Mouse (Mus musculus) lung, postnatal 14 days (tissue): ENCODE results near the gene Rpl24.
"Not testable (repeated sequence)": the region's sequence is repeated elsewhere in the genome, so short reads cannot be mapped to it uniquely, and the experiment has no call there.

Source experiments
- DNase-seq: peaks from one replicate; pipeline ENCODE4 v3.0.0; 2021

Rpl24 gene

DNA sequence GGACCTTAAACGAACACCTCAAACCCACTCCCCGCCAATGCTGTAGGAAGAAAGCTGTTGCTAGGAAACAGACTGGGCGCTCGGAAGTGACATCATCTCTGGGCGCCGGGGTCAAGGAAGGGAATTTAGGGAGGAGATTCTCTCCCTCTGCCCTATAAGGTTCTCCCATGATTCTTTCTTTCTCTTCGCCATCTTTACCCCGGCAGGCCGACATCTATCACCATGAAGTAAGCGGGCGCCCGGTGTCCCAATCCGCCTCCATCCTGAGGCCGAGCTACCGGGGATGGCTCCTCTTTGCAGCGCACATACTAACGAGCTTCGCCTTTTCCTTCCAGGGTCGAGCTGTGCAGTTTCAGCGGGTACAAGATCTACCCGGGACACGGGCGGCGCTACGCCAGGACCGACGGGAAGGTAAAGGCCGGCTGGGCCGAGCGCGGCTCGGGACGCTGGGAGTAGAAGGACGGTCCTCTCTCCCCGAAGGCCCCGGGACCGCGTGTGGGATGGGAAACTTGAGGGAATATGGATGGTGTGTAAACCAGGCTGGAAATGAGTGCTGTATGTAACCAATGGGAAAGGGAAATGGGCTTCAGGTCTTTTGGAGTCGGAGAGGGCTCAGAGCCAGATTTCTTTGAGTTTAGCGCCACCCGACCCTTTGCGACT lies at the start of gene Rpl24:
TSS of gene Rpl24 (plus strand) at position 64 of the 660 bp plus-strand sequence.
- DNase-seq, result peak; percentile 95

DNA sequence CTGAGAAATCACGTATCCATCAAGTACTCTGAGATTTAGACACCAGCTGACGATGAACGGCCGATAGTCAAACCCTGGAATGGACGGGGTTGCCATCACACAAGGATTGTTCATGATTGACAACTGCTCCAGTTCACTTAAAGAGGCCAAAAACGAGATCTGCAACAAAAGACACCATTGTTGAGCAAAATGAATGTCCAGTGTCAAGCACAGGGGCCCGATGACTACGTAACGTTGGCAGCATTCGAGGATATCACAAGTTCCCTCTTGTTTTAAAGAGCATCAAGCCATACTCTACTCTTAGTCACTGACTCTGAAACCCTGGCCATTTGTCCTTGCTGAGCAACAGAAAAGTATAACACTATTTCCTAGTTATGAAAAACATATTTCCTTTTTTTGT lies 44.0 kb upstream of the Rpl24 start:
- DNase-seq, result no peak

DNA sequence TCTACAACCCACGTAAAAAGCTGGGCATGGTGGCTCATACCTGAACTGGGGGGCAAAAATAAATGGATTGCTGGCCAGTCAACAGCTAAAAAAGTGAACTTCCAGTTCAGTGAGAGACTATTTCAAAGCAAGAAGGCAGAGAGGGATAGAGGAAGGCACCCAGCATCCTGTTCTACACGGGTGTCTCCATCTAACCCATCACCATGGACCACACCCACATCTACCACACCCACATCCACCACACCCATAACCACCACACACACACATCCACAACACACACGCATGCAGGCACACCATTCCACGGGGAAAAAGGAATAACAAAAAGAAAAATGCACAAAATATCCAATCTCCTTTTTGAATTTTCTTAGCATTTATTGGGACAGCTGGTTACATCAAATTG lies 42.1 kb upstream of the Rpl24 start:
- DNase-seq, result no peak

DNA sequence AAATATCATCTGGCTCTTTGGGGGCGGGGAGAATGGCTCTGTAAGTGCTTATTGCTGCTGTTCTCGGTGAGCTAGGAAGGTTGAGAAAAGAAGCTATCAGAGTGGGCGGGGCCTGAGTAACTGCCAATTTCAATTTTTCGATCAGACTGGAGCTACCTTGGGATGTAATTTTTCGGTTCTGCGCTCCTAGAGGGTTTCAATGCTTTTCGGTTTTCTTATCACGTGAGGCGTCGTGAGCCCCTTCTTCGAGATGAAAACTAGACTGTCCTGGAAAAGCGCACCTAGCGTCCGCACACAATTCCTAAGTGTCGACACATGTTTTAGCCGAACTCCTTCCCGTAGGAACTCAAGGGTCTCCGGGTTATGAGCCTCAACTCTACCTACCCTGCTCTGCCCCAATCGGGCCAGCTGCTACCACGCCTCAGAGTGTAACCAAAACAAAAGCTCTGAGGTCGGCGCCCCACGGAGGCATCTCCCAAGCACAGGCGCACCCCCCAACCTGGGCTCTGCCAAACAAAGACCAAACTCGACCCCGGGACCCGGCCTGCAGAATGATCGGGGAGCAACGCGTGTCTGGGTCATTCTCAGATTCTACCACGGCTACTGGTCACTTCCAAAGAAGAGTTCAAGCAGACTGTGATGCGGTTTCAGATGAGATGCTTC lies 32.3 kb upstream of the Rpl24 start:
- DNase-seq, result peak; percentile 20

DNA sequence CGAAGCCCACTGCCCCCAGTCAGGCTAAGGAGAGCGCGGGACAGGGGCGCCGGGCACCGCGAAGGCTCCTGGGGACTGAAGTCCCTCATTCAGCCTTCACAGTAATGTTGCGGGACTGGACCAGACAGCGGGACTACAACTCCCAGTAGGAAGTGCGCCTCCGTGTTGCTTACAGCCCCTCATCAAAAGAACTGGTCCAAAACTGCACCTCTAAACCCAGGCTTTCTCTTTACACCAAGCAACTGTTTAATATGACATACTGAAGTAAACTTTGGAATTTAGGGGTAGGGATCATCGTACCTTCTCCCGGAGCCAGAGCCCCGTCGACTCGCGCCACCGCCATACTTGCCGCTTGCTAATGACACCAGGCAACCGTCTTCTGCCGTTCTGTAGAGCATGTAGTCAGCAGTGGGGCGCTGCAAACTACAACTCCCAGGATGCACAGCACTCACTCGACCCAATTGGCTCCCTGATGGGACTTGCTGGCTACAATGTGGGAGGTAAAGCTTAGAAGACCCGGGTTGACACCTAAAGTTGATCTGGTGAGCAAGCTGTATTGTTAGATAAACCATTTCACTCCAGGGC lies 31.5 kb upstream of the Rpl24 start, which contains the start of gene Cep97:
TSS of gene Cep97 (minus strand) at position 403 of the 585 bp plus-strand sequence.
- DNase-seq, result peak; percentile 85

DNA sequence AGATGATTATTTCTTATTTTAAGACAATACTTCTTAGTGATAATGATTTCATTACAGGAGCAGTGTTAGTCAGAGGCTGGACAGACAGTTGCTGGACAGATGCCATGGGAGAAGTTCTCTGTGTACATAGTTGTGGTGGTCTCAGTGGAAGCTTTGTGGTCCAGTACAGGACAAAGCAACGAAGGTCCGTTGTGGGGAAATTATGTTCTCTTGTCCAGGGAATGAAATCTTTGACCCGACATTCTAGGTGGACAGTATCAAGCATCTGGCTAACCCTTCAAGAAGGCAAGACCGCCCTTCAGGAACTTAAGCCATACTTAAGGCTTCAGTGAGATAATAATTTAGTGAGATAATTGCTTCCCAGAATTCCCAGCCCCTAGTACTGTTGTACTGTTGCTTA lies 27.3 kb upstream of the Rpl24 start:
- DNase-seq, result no peak

DNA sequence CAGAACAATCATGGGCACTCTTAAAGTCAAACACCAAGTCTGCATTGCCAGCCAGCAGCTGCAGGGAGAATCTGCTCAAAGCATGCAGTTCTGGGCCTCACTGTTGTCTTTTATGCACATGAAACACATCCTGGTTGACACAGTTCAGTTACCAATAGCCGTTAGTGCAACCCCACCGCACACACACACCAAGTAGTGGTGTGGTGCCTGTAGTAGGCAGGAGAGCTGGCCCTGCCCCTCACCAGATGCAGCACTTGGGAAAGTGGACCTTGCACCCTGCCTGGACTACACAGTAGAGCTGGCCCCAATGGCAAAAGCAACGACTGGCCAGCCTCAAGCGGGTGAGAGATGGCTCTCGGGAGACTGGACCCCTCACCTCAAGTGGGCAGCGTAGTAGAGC lies 26.4 kb upstream of the Rpl24 start:
- DNase-seq, result no peak

DNA sequence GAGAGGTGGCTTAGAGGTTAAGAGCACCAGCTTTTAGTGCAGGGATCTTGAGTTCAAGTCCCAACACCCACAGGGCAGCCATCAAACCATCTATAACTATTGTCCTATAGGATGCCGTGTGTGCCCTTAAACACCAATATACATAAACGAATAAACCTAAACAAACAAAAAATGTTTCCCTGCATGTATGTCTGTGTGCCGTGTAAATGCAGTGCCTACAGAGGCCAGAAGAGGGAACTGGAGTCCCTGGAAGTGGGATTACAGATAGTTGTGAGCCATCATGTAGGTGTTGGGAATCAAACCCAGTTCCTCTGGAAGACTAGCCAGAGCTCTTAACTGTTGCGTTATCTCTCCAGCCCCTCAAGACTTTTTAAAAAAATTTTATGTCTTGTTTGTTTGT lies 25.3 kb upstream of the Rpl24 start:
- DNase-seq, result no peak

DNA sequence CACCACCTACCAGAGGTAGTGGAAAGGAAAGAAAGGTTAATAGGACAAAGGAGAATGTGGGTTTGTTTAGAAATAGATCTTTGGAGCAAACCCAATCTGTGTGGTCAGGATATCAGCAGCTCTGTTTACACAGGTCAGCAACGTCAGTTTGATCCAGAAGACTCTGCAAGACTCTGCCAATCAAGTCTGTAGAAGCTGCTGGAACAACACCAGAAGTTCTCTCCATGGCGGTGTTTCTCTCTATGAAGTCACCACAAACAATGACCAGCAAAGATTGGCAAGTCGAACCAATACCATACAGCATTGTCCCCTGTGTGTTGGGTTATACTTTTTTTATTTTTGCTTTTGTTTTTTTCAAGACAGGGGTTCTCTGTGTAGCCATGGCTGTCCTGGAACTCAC lies 18.8 kb upstream of the Rpl24 start:
- no peak for DNase-seq

DNA sequence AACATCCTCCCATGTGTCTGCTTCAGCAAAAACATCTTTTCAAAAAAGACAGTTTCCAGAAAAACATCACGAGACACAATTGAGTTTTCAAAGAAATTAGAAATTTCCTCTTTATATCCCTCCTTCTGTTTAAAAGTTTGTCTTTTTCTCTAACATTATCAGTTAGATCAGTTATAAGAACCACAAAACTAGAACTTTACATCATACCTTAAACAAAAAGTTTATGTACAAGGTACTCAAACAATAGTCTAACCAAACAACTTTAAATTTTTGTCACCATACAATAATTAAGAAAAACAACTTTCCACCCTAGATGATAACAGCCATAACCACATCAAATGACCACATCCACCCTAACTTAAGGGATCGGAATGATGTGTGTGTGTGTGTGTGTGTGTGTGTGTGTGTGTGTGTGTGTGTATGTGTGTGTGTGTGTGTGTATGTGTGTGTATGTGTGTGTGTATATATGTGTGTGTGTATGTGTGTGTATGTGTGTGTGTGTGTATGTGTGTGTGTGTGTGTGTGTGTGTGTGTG lies 18.1 kb upstream of the Rpl24 start:
- DNase-seq, result not testable (repeated sequence)

DNA sequence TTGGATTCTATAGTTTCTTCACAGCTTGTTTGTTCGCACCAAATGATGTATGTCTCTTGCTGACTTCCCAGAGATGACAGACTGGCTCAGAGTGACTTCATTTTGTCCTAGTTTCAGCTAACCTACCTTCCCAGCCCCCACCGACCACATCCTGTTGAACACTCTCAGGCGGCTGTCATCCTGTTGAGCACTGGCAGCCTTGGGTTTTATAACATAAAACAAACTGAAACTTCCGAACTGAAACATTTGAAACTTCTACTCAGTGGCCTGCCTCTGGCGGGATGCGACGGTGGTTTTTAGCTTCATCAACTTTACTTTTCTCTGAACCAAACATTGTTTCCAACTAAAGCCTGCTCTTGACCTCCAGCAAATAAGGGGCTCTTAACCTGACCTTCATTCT lies 17.1 kb upstream of the Rpl24 start:
- peak; percentile 25 for DNase-seq

DNA sequence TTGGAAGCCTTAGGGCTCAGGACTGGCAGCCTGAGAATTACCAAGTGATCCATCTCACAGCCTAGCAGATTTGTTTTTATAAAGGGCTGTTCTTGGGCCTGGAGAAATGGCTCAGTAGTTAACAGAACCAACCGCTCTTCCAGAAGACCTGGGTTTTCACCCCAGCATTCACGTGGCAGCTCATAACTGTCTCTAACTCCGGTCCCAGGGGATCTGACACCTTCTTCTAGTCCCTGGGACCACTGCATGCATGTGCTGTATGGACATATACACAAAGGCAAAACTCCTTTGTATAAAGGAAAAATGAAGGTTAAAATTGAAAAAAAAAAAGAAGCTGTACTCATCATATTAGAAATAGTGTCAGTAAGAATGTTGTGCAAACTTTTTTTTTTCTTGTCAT lies 15.6 kb upstream of the Rpl24 start:
- DNase-seq, result no peak

DNA sequence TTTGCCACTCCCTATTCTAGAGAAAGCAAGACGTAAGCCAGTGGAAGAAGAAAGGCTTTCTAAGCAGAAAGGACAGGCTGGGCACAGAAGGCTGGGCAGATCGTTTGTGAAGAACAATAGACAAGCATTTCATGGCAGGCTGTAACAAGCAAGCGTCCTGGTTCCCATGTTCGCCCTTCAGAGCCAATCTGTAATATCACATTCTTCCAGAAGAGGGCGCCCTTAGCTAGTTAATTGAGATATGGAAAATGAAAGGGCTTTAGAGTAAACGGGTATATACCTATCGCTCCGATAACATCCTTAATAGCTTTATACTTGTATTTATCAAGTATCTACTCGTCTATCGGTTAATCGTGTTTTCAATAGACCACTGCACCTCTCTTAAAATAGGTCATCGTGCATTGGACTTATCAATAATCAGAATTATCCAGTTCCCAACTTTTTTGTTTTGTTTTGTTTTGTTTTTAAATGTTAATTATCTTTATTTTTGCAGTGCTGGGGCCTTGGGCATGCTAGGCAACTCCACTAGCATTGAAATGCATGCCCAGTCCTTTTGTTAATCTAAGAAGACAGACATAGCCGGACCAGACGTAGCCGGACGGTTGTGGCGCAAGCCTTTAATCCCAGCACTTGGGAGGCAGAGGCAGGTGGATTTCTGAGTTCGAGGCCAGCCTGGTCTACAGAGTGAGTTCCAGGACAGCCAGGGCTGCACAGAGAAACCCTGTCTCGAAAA lies 15.0 kb upstream of the Rpl24 start:
- peak; percentile 92 for DNase-seq

DNA sequence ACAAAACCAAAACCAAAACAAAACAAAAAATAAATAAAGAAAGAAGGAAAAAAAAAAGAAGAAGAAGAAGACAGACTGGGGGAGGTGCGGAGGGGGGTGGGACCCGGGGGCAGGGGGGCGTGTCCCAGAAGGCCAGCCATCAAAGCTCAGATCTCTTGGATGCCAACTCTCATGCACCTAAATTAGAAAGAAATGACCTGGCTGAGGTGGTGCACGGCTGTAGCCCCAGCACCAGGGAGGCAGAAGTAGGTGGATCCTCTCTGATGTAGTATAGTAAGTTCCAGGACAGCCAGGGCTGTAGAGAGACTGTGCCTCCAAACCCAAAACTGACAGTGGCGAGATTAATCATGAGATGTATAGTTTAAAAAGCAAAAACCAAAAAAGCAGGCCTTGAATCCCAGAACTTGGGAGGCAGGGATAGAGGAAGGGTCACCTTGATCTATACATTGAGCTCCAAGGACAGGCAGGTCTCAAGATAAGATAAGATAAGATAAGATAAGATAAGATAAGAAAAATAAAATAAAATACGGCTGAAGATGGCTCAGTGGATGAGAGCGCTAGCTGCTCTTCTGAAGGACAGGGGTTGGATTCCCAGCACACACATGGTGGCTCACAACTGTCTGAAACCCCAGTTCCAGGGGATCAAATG lies 14.3 kb upstream of the Rpl24 start:
- no peak for DNase-seq

DNA sequence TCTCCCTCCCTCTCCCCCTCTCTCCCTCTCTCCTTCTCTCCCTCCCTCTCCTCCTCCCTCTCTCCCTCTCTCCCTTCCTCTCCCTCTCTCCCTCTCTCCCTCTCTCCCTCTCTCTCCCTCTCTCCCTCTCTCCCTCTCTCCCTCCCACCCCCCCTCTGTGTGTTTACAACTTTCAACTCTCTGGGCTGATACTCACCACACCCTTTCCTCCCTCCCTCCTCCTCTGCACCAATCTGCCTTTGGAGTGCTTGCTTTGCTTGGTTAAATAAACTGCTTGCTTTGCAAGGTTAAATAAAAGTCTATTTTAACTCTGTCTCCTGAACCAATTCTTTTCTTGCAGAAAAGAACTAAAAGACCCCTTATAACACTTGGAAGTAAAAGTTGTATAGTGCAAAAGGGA lies 13.3 kb upstream of the Rpl24 start:
- peak; percentile 21 for DNase-seq

DNA sequence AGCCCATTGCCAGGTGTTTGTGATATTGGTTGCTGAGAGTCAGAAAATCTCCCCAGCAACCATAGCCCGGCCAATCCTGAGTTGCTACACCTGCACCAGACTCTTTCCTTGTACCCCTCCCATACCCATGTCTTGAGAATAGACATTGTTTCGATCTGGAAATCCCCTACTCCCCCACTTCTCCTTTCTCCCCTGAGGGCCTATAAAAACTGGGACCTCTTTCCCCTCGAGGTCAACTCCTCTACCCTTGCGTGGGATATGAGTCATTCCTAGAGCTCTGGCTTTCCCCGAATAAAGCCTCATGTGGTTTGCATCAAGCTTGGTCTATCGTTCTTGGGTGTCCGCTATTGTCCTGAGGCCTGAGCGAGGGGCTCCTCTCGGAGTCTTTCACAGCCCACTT lies 11.9 kb upstream of the Rpl24 start:
- DNase-seq, result not testable (repeated sequence)

DNA sequence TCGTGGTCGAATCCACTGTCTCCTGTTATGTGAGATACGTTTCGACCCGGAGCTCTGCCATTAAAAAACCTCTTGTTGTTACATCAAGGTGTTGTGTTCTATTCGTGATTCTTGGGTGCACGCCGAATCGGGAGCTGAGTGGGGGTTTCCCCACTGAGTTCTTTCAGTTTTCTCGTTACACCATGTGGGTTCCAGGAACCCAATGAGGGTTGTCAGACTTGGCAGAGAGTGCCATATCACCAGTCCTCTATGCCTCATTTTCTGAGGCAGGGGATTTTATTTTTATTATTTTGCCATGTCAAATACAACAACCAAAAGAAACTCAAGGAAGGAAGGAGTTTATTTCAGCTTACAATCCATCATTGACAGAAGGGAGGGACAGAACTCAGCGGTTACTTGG lies 3.0 kb upstream of the Rpl24 start:
- not testable (repeated sequence) for DNase-seq

DNA sequence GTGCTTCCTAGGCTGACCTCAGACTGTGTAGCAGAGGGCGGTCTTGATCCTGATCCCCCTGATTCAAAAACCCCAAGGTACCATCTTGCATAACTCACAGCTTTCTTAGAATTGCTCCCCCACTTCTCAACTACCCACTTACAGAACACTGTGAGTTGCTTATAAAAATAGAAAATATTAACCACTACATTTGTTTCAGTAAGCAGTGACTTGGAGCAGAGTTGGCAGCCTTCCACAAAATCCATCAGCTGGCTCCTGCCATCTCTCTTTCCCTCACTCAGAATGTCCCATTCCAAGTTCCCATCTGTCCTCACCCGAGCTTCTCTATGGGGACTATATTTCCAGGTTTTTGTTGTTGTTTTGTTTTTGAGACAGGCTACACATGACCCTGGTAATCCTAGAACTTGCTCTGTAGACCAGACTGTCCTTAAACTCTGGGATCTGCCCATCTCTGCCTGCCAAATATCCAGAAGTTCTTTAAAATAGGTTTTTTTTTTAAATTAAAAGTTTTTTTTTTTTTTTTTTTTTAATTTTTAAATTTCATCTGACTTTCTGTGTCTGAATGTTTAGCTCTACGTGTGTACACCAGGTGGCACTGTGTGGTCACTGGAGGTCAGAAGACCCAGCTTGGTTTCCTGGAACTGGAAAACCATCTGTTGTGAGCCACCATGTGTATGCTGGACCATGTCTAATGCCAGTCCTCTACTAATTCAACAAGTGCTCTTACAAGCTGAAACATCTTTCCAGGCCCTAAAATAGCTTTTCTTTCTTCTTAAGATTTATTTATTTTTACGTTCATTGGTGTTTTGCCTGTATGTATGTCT lies 1.7 kb upstream of the Rpl24 start:
- DNase-seq, result peak; percentile 44

DNA sequence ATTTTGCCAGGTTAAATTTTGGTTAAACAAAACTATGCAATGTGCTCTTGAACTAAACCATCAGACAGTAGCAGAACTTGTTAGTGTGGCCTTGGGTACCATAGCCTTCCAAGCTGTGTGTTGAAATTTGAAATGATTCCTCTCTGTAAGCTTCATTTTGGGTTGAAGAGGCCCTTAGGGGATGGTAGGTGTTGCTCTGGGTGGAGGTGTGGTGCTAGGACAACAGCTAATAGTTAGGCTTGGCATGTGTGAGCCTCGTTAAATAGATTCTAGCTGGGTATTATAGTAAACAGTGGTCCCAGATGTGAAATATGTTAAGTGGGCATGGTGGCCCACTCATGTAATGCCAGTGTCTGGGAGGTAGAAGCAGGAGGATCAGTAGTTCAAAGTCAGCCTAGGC lies 1.1 kb downstream of the Rpl24 start:
- no peak for DNase-seq

DNA sequence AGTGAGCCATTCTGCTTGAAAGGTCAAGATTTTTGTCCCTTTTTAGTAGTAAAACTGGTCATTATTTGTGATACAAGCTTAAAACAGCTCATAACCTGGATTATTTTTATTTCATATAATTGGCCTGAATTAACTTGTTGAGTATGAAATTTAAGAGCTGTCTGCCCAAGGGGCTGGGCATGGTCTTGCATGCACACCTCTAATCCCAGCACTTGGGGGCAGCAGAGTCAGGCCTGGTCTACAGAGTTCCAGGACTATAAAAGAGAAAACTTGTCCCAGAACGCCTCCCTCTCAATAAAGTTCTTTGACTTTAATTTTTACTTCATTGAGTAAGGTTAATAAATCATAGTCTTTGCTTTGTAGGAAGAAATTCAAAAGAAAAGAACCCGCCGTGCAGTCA lies 3.1 kb downstream of the Rpl24 start:
- peak; percentile 42 for DNase-seq

DNA sequence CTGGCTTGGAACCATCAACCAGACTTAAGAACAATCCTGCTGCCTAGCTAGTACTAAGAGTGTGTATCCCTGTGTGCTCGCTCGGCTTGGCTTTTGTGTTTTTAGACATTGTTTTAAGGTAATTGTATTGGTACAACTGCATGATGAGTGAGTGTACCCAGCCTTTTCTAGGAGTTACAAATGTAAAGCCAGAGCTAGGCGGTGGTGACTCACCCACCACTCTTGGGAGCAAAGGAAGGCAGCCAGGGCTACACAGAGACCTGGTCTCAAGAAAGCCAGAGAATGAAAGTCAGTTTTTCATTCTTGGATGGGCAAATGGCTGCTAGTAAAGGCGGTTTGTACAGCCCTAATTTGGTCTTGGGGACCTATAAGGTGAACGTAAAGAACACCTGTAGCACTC lies 4.3 kb downstream of the Rpl24 start:
- no peak for DNase-seq
